Mouse (Mus musculus): ENCODE data around the gene Trim14.

The Trim14 gene

GRCm38 (mm10) chr4:46560069-46560705, 24.2 kb upstream of the Trim14 start:
- TF ChIP-seq GATA4 (IDR thresholded peaks at IDR 0.05; ENCODE audit: insufficient replicate concordance, low read length) = no peak

- TF ChIP-seq GATA4 (IDR thresholded peaks at IDR 0.05; ENCODE audit: insufficient replicate concordance, low read length) = no peak
These were observed 23.0 kb upstream of the Trim14 start for GRCm38 (mm10) chr4:46558672-46559667.

GRCm38 (mm10) chr4:46556933-46557332, 21.0 kb upstream of the Trim14 start:
- no peak for TF ChIP-seq GATA4 (IDR thresholded peaks at IDR 0.05; ENCODE audit: insufficient replicate concordance, low read length)

GRCm38 (mm10) chr4:46555762-46556161, 19.8 kb upstream of the Trim14 start:
- TF ChIP-seq GATA4 (IDR thresholded peaks at IDR 0.05; ENCODE audit: insufficient replicate concordance, low read length) = no peak

DNA sequence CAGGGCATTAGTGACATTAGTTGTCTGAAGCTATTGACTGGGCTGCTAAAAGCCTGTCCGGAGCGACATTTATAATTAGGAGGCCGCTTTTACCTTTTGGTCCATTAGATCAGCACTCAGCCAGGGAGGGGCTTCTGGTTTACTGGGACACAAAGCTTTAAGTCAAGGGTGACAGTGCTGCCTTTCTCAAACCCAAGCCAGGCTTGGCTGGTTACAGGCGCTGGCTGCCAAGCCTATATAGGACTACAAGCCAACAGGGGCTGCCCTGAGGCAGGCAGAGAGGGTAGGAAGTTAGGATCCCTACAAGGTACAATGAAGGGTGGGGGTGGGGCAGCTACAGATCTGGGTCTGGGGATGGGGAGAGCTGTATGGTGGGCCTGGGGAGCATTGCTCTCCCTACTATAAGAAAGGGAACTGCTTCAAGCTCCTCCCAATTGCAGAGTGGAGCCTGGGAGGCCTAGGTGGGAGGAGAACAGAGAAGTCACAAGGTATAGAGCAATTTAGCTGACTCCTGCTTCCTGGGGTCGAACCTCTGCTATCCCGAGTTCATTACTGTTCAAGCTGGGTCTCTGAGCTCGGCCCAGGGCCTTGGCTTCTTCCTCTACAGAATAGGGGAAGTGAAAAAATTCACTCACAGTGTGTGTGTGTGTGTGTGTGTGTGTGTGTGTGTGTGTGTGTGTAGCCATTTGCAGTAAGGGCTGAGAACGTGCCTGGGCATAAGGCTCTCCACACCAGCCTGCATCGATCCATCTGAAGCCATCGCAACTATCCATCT, 18.5 kb upstream of the Trim14 start:
- TF ChIP-seq GATA4 (IDR thresholded peaks at IDR 0.05; ENCODE audit: insufficient replicate concordance, low read length) = no peak

DNA sequence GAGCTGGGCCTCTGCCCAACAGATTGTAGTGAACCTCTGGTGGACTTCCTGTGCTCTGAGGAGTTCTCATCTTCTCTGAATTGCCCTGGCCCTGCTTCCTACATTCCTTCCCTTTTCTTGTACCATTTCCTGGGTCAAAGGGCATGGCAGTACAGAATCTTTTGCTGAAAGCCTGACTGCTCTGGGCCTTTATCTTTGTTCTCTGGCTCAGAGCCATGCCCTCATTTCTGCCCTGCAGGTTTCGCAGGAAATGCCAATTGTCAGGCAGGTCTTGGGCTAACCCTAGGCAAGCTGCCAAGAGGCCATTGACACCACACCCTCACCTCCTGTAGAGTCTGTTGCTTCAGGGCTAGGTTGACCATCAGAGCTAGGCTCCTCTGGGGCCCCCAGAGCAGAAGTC, 17.9 kb upstream of the Trim14 start:
- TF ChIP-seq GATA4 (IDR thresholded peaks at IDR 0.05; ENCODE audit: insufficient replicate concordance, low read length) = peak; percentile 62; the same call in 1 of the 2 replicates

- no peak for TF ChIP-seq GATA4 (IDR thresholded peaks at IDR 0.05; ENCODE audit: insufficient replicate concordance, low read length)
These were observed 14.5 kb upstream of the Trim14 start for GRCm38 (mm10) chr4:46550406-46550805.

GRCm38 (mm10) chr4:46549979-46550378, 14.0 kb upstream of the Trim14 start:
- TF ChIP-seq GATA4 (IDR thresholded peaks at IDR 0.05; ENCODE audit: insufficient replicate concordance, low read length) = no peak

DNA sequence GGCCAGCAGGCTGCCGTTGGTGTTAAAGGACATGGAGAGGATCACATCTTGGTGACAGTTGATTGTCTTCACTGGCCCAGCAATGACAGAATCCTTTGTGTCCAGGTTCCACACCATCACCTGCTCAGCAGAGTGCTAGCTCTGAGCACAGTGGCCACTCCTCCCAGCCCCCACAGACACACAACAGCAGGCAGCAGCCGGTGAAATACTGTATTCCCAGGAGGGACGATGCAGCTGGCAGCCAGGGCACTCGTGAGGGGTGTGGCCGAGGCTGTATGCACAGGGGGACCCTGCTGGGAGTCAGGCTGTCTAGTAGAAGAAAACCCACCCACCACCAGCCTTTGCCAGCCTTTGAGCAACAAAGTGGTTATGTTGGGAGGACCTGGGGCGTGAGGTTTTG, 10.8 kb upstream of the Trim14 start:
- TF ChIP-seq GATA4 (IDR thresholded peaks at IDR 0.05; ENCODE audit: insufficient replicate concordance, low read length) = no peak

GRCm38 (mm10) chr4:46545498-46545897, 9.6 kb upstream of the Trim14 start:
- no peak for TF ChIP-seq GATA4 (IDR thresholded peaks at IDR 0.05; ENCODE audit: insufficient replicate concordance, low read length)

DNA sequence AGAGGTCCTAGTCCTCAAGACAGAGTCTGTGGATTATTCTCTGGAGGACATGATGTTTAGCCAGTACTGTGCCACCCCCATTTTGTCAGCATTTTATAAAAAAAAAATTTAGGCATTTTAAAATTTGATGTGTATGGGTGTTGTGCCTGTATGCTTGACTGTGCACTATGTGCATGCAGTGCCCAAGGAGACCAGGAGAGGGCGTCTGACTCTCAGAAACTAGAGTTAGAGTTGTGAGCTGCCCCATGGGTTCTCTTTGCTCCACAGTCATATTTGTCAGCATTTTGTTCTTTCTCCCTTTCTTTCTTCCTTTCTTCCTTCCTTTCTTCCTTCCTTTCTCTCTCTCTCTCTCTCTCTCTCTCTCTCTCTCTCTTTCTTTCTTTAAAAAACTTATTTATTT, 8.4 kb upstream of the Trim14 start:
- TF ChIP-seq GATA4 (IDR thresholded peaks at IDR 0.05; ENCODE audit: insufficient replicate concordance, low read length) = no peak

- TF ChIP-seq GATA4 (IDR thresholded peaks at IDR 0.05; ENCODE audit: insufficient replicate concordance, low read length) = no peak
These were observed 7.6 kb upstream of the Trim14 start for GRCm38 (mm10) chr4:46543366-46544050.

DNA sequence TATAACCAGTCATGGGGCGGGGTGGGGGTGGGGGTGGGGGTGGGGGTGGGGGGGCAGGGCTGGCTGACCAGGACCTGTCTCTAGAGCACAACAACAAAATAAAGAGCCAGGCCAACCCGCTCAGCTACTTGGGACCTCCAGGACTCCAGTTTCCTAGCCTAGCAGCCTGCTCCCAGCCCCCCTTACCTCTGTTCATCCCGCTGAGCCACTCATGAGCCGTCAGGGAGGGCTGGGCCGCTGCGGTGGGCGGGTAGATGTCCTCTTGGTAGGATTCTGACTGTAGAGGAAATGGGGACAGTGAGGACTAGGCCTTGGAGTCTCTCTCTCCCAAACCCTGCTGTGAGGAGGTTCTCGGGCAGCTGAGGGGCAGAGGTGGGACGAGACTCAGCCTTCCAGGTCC, 5.8 kb upstream of the Trim14 start:
- TF ChIP-seq GATA4 (IDR thresholded peaks at IDR 0.05; ENCODE audit: insufficient replicate concordance, low read length) = no peak

GRCm38 (mm10) chr4:46539167-46539566, 3.2 kb upstream of the Trim14 start:
- no peak for TF ChIP-seq GATA4 (IDR thresholded peaks at IDR 0.05; ENCODE audit: insufficient replicate concordance, low read length)

Data from liver, adult (tissue).